Mouse (Mus musculus) liver, embryonic 12.5 days (tissue): ENCODE measurements around the gene Pld2. TPM values are rescaled to one million over a fixed set of nuclear protein-coding genes. Genes with fewer than 3 reads are reported as not detected.

ENCODE experiments used
- ATAC-seq: fragments of 200-750 bp; cut with Nextera tagmentation; 2 replicates; pipeline ENCODE4 v1.8.0; 2017; ENCODE audit warnings: moderate number of reproducible peaks, mild to moderate bottlenecking, moderate library complexity
- H3K27ac ChIP-seq: fragments of 300-500 bp; sonication (generic); 2 replicates; pipeline ENCODE4 v1.5.1; 2016; ENCODE audit warnings: mild to moderate bottlenecking
- H3K27me3 ChIP-seq: fragments of 300-500 bp; sonication (generic); replicated peaks from 2 replicates; pipeline ENCODE4 v1.6.1; 2016; ENCODE audit warnings: mild to moderate bottlenecking, moderate library complexity
- H3K36me3 ChIP-seq: fragments of 300-500 bp; sonication (generic); 2 replicates; pipeline ENCODE4 v1.6.1; 2016; ENCODE audit warnings: mild to moderate bottlenecking, moderate library complexity
- H3K4me1 ChIP-seq: fragments of 300-500 bp; sonication (generic); 2 replicates; pipeline ENCODE4 v1.6.1; 2016
- H3K4me2 ChIP-seq: fragments of 300-500 bp; sonication (generic); 2 replicates; pipeline ENCODE4 v1.6.1; 2016; ENCODE audit warnings: mild to moderate bottlenecking, moderate library complexity
- H3K4me3 ChIP-seq: fragments of 300-500 bp; sonication (generic); 2 replicates; pipeline ENCODE4 v1.5.1; 2016; ENCODE audit warnings: mild to moderate bottlenecking, moderate library complexity
- H3K9ac ChIP-seq: fragments of 300-500 bp; sonication (generic); 2 replicates; pipeline ENCODE4 v1.6.1; 2016; ENCODE audit warnings: mild to moderate bottlenecking, moderate library complexity
- H3K9me3 ChIP-seq: fragments of 300-500 bp; sonication (generic); replicated peaks from 2 replicates; pipeline ENCODE4 v1.6.1; 2016; ENCODE audit warnings: mild to moderate bottlenecking, moderate library complexity
- WGBS: fragments of 180-500 bp; shearing (Covaris S2); methylation state at CpG from one replicate; pipeline ENCODE4 v1.1.7; 2016; ENCODE audit not compliant: insufficient replicate concordance; 5-methylcytosine and 5-hydroxymethylcytosine counted together
- polyA plus RNA-seq: library from polyadenylated mRNA; unstranded; fragments of >200 nt; fragmentation: Nextera tagmentation; extraction: Ambion mirVana; gene quantifications from 2 replicates; pipeline ENCODE4 v1.2.1, GENCODE M21; 2016

Pld2 gene
- polyA plus RNA-seq, result 2.0 and 2.6 TPM in 2 replicates

GRCm38 (mm10) chr11:70539877-70540587, at the start of gene Pld2:
TSS of gene Pld2 (plus strand) at chr11:70540064.
- Histone ChIP-seq H3K27ac (no peak within 1 kb of the TSS), H3K27me3 (peaks cover 54% of the 10 kb centered on the region), H3K9ac (peak within 1 kb of the TSS; percentile 58), H3K4me1 (peaks cover 10% of the 10 kb centered on the region), H3K9me3 (no peaks in the 10 kb centered on the region), H3K4me3 (peak within 1 kb of the TSS; percentile 62), H3K4me2 (peak within 1 kb of the TSS; percentile 81), H3K36me3 (no peaks in the 10 kb centered on the region)
- under 1% methylated on average over 65 of the region's 65 CpGs for WGBS
- peak; percentile 89 for ATAC-seq

- Histone ChIP-seq H3K27ac (no peak overlapping the region), H3K27me3 (peaks cover 16% of the 10 kb centered on the region; the same call in 1 of the 2 replicates), H3K9me3 (no peaks in the 10 kb centered on the region), H3K4me3 (no peak overlapping the region), H3K36me3 (no peaks in the 10 kb centered on the region), H3K4me1 (peaks cover 4% of the 10 kb centered on the region), H3K4me2 (no peak overlapping the region), H3K9ac (no peak overlapping the region)
- 61% methylated on average over 14 of the region's 14 CpGs for WGBS
- ATAC-seq, result no peak
These were observed 40.0 kb upstream of the Pld2 start for GRCm38 (mm10) chr11:70499566-70500475.

GRCm38 (mm10) chr11:70500476-70500812, 39.4 kb upstream of the Pld2 start:
- Histone ChIP-seq H3K4me2 (no peak overlapping the region), H3K27ac (no peak overlapping the region), H3K9ac (no peak overlapping the region), H3K4me3 (no peak overlapping the region), H3K36me3 (no peaks in the 10 kb centered on the region), H3K4me1 (peaks cover 10% of the 10 kb centered on the region), H3K27me3 (peaks cover 19% of the 10 kb centered on the region; the same call in 1 of the 2 replicates), H3K9me3 (no peaks in the 10 kb centered on the region)
- no peak for ATAC-seq
- WGBS, result 87% methylated on average over 1 of the region's 1 CpGs

- WGBS, result 39% methylated on average over 3 of the region's 3 CpGs
- no peak overlapping the region for H3K4me3 ChIP-seq
- no peak for ATAC-seq
These were observed 37.8 kb upstream of the Pld2 start for GRCm38 (mm10) chr11:70502018-70502417.

GRCm38 (mm10) chr11:70504970-70505369, 34.9 kb upstream of the Pld2 start, which contains the start of gene Tm4sf5:
TSS of gene Tm4sf5 (plus strand) at chr11:70505244.
- Histone ChIP-seq H3K27ac (no peak within 1 kb of the TSS), H3K4me1 (peaks cover 21% of the 10 kb centered on the region), H3K27me3 (peaks cover 46% of the 10 kb centered on the region), H3K36me3 (no peaks in the 10 kb centered on the region), H3K4me3 (no peak within 1 kb of the TSS), H3K9me3 (no peaks in the 10 kb centered on the region), H3K9ac (no peak within 1 kb of the TSS), H3K4me2 (peak within 1 kb of the TSS; percentile 26)
- ATAC-seq, result peak; percentile 42; the same call in 1 of the 2 replicates
- 27% methylated on average over 9 of the region's 9 CpGs for WGBS

More at GRCm38 (mm10) chr11:70502018-70502417, 37.8 kb upstream of the Pld2 start:
- H3K4me1 ChIP-seq, result peaks cover 21% of the 10 kb centered on the region
- H3K4me2 ChIP-seq, result no peak overlapping the region
- no peaks in the 10 kb centered on the region for H3K36me3 ChIP-seq
- H3K9ac ChIP-seq, result no peak overlapping the region
- H3K27ac ChIP-seq, result no peak overlapping the region
- H3K27me3 ChIP-seq, result 0 out of 2 replicates have a peak, but pooled peaks cover 19% of the 10 kb centered on the region
- H3K9me3 ChIP-seq, result no peaks in the 10 kb centered on the region

- peak overlapping the region; percentile 37 for H3K4me2 ChIP-seq
- peaks cover 54% of the 10 kb centered on the region for H3K27me3 ChIP-seq
- H3K9me3 ChIP-seq, result no peaks in the 10 kb centered on the region
- WGBS, result 18% methylated on average over 4 of the region's 4 CpGs
- H3K36me3 ChIP-seq, result no peaks in the 10 kb centered on the region
- no peak for ATAC-seq
- no peak overlapping the region for H3K4me3 ChIP-seq
- H3K4me1 ChIP-seq, result peaks cover 25% of the 10 kb centered on the region
- no peak overlapping the region for H3K9ac ChIP-seq
- H3K27ac ChIP-seq, result no peak overlapping the region
These were observed 33.5 kb upstream of the Pld2 start for GRCm38 (mm10) chr11:70506385-70506784.

- no peak for ATAC-seq
- Histone ChIP-seq H3K36me3 (no peaks in the 10 kb centered on the region), H3K9me3 (no peaks in the 10 kb centered on the region), H3K4me3 (no peak overlapping the region), H3K27ac (no peak overlapping the region), H3K4me2 (no peak overlapping the region), H3K4me1 (peaks cover 26% of the 10 kb centered on the region), H3K27me3 (peaks cover 50% of the 10 kb centered on the region), H3K9ac (no peak overlapping the region)
- 61% methylated on average over 7 of the region's 7 CpGs for WGBS
These were observed 32.8 kb upstream of the Pld2 start for GRCm38 (mm10) chr11:70506962-70507515.

- H3K27ac ChIP-seq, result no peak overlapping the region
- ATAC-seq, result no peak
- H3K4me1 ChIP-seq, result peaks cover 27% of the 10 kb centered on the region
- no peak overlapping the region for H3K9ac ChIP-seq
- no peaks in the 10 kb centered on the region for H3K36me3 ChIP-seq
- H3K27me3 ChIP-seq, result peaks cover 55% of the 10 kb centered on the region
- no peak overlapping the region for H3K4me3 ChIP-seq
- H3K9me3 ChIP-seq, result no peaks in the 10 kb centered on the region
- WGBS, result 11% methylated on average over 19 of the region's 19 CpGs
- peak overlapping the region; percentile 8; the same call in 1 of the 2 replicates for H3K4me2 ChIP-seq
These were observed 29.9 kb upstream of the Pld2 start for GRCm38 (mm10) chr11:70509753-70510564.

GRCm38 (mm10) chr11:70511242-70511641, 28.6 kb upstream of the Pld2 start:
- ATAC-seq, result no peak
- Histone ChIP-seq H3K4me3 (no peak overlapping the region), H3K36me3 (no peaks in the 10 kb centered on the region), H3K9ac (no peak overlapping the region), H3K27me3 (peaks cover 50% of the 10 kb centered on the region), H3K4me1 (peaks cover 14% of the 10 kb centered on the region; the same call in 1 of the 2 replicates), H3K9me3 (no peaks in the 10 kb centered on the region), H3K4me2 (no peak overlapping the region), H3K27ac (no peak overlapping the region)
- 47% methylated on average over 2 of the region's 2 CpGs for WGBS

- H3K36me3 ChIP-seq, result no peaks in the 10 kb centered on the region
- H3K9me3 ChIP-seq, result no peaks in the 10 kb centered on the region
- peaks cover 50% of the 10 kb centered on the region for H3K27me3 ChIP-seq
- H3K9ac ChIP-seq, result no peak overlapping the region
- H3K4me3 ChIP-seq, result no peak overlapping the region
- no peak for ATAC-seq
- WGBS, result 80% methylated on average over 7 of the region's 7 CpGs
- H3K27ac ChIP-seq, result no peak overlapping the region
- peaks cover 11% of the 10 kb centered on the region; the same call in 1 of the 2 replicates for H3K4me1 ChIP-seq
- no peak overlapping the region for H3K4me2 ChIP-seq
These were observed 28.0 kb upstream of the Pld2 start for GRCm38 (mm10) chr11:70511825-70512224.

GRCm38 (mm10) chr11:70512709-70513342, 27.0 kb upstream of the Pld2 start:
- Histone ChIP-seq H3K4me2 (no peak overlapping the region), H3K36me3 (no peaks in the 10 kb centered on the region), H3K9me3 (no peaks in the 10 kb centered on the region), H3K9ac (no peak overlapping the region), H3K27me3 (peaks cover 41% of the 10 kb centered on the region), H3K4me1 (peaks cover 18% of the 10 kb centered on the region), H3K4me3 (no peak overlapping the region), H3K27ac (no peak overlapping the region)
- no peak for ATAC-seq
- 61% methylated on average over 7 of the region's 7 CpGs for WGBS
